Mouse (Mus musculus) myocyte (in vitro differentiated cells): ENCODE results near the gene Acbd4. TPM values are rescaled to one million over a fixed set of nuclear protein-coding genes. Genes with fewer than 3 reads are reported as not detected.

Experiments
- H3K27me3 ChIP-seq: one replicate; pipeline ENCODE4 v1.6.1; 2011; ENCODE audit not compliant: control insufficient read depth, insufficient read depth, insufficient read length
- H3K36me3 ChIP-seq: one replicate; pipeline ENCODE4 v1.6.1; 2011; ENCODE audit not compliant: control insufficient read depth, insufficient read depth
- H3K4me2 ChIP-seq: one replicate; pipeline ENCODE4 v1.6.1; 2011; ENCODE audit warnings: low read depth, control low read depth
- H3K4me3 ChIP-seq: one replicate; pipeline ENCODE4 v1.5.1; 2011; ENCODE audit warnings: mild to moderate bottlenecking, control low read depth, moderate library complexity
- H3K79me2 ChIP-seq: one replicate; pipeline ENCODE4 v1.6.1; 2011; ENCODE audit not compliant: control insufficient read depth, insufficient read depth
- H3ac ChIP-seq: one replicate; pipeline ENCODE4 v1.6.1; 2011; ENCODE audit not compliant: control insufficient read depth, insufficient read length
- CEBPB ChIP-seq: IDR thresholded peaks from 2 replicates; pipeline ENCODE4 v1.6.1; 2011; ENCODE audit warnings: mild to moderate bottlenecking, moderate library complexity; ENCODE audit not compliant: poor library complexity, insufficient read depth, severe bottlenecking
- E2F4 ChIP-seq: IDR thresholded peaks from one replicate; pipeline ENCODE4 v1.6.1; 2011; ENCODE audit warnings: mild to moderate bottlenecking, control low read depth, moderate library complexity; ENCODE audit not compliant: insufficient read depth
- MAX ChIP-seq: IDR thresholded peaks from one replicate; pipeline ENCODE4 v1.6.1; 2011; ENCODE audit warnings: low read depth, mild to moderate bottlenecking, control low read depth
- MYOD1 ChIP-seq, 3 experiments: IDR thresholded peaks; one replicate each; pipeline ENCODE4 v1.6.1; 2011; ENCODE audit warnings: control low read depth in 2 of 3, low read depth in 2 of 3, mild to moderate bottlenecking in 2 of 3, moderate library complexity in 1 of 3; ENCODE audit not compliant: insufficient read length in 2 of 3, control insufficient read depth in 1 of 3
- MYOG ChIP-seq, 3 experiments: IDR thresholded peaks; one replicate each; pipeline ENCODE4 v1.6.1; 2011; ENCODE audit warnings: control low read depth in 2 of 3, low read depth in 2 of 3, mild to moderate bottlenecking in 2 of 3; ENCODE audit not compliant: insufficient read length in 2 of 3, control insufficient read depth in 1 of 3, insufficient read depth in 1 of 3
- POLR2A ChIP-seq: IDR thresholded peaks from one replicate; pipeline ENCODE4 v1.6.1; 2011; ENCODE audit warnings: low read depth, mild to moderate bottlenecking, control low read depth, moderate library complexity; ENCODE audit not compliant: insufficient read length
- POLR2AphosphoS2 ChIP-seq: IDR thresholded peaks from one replicate; pipeline ENCODE4 v1.6.1; 2011; ENCODE audit warnings: low read depth, control low read depth; ENCODE audit not compliant: insufficient read length
- REST ChIP-seq: IDR thresholded peaks from one replicate; pipeline ENCODE4 v1.6.1; 2011; ENCODE audit warnings: mild to moderate bottlenecking, control low read depth, moderate library complexity; ENCODE audit not compliant: insufficient read depth, insufficient read length
- SRF ChIP-seq: IDR thresholded peaks from one replicate; pipeline ENCODE4 v1.6.1; 2011; ENCODE audit warnings: low read depth; ENCODE audit not compliant: control insufficient read depth, insufficient read length
- TCF12 ChIP-seq: IDR thresholded peaks from one replicate; pipeline ENCODE4 v1.6.1; 2011; ENCODE audit warnings: mild to moderate bottlenecking, control low read depth; ENCODE audit not compliant: poor library complexity, insufficient read depth, severe bottlenecking
- TCF3 ChIP-seq: IDR thresholded peaks from one replicate; pipeline ENCODE4 v1.6.1; 2011; ENCODE audit warnings: low read depth, control low read depth; ENCODE audit not compliant: insufficient read length
- USF1 ChIP-seq: IDR thresholded peaks from one replicate; pipeline ENCODE4 v1.6.1; 2011; ENCODE audit warnings: low read depth, mild to moderate bottlenecking, control low read depth, moderate library complexity
- polyA plus RNA-seq: library from polyadenylated mRNA; unstranded; fragments of >200 nt; fragmentation: generic; extraction: Trizol; gene quantifications from one replicate; pipeline ENCODE4 v1.2.1, GENCODE M21; 2012; ENCODE audit warnings: missing spikeins

The Acbd4 gene
- polyA plus RNA-seq, 1 experiment, result 55.2 TPM

DNA sequence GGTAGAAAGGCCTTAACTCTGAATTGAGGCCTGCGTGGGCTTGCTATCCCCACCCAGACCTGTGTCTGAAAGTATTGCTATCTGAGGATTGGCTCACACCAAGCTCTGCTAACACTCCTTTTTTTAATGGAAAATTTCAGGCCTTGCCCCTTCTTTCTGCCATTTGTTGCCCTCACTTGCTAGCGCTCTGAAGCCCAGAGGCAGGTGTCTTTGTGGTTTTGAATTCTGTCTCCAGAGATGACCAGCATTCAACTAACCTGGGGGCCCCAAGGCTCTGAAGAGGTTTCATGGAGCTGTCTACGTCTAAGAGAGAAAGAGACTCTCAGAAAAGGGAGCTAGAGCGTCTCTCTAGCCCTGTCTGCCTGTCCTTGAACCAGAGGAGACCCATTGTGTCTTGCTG is 33.2 kb upstream of the Acbd4 start:
- peak overlapping the region; percentile 63 for H3K4me2 ChIP-seq
- no peak overlapping the region for H3ac ChIP-seq
- no peaks in the 10 kb centered on the region for H3K27me3 ChIP-seq
- no peak overlapping the region for H3K4me3 ChIP-seq
- no peaks in the 10 kb centered on the region for H3K79me2 ChIP-seq
- TF ChIP-seq MYOD1 (IDR thresholded peaks at IDR 0.05; ENCODE audit: control insufficient read depth in 1 of 3, insufficient read length in 2 of 3, low read depth in 2 of 3), result peak in 2 of 3 experiments; percentile 9 to 59
- no peak for TF ChIP-seq TCF12
- H3K36me3 ChIP-seq, result peaks cover 58% of the 10 kb centered on the region

GRCm38 (mm10) chr11:103068884-103069283 is 32.6 kb upstream of the Acbd4 start:
- Histone ChIP-seq H3K79me2 (no peaks in the 10 kb centered on the region), H3K4me3 (no peak overlapping the region), H3ac (no peak overlapping the region), H3K27me3 (no peaks in the 10 kb centered on the region), H3K4me2 (no peak overlapping the region), H3K36me3 (peaks cover 52% of the 10 kb centered on the region)
- TF ChIP-seq POLR2AphosphoS2 (peak; percentile 51), SRF (no peak), POLR2A (peak; percentile 43)

DNA sequence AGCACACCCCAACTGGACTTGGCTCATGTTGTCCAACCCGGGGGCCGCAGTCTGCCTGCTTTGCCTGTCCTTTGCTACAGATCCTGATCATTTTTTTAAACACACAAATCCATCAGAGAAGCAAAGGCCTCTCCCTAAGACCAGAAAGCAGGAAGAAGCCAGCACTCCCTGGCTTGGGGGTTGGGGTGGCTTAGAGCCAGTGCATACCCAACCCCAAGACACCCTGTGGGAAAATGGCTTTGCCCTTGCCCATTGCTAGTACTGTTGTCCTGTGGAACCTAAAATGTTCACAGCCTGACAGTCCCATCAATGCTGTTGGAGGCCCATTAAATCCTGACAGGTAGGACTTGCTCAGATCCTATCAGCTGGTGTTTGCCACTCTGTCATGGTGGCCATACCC is 31.8 kb upstream of the Acbd4 start:
- no peak for TF ChIP-seq MYOG (IDR thresholded peaks at IDR 0.05; ENCODE audit: control insufficient read depth in 1 of 3, insufficient read depth in 1 of 3, insufficient read length in 2 of 3, low read depth in 2 of 3)
- TF ChIP-seq POLR2AphosphoS2, result peak; percentile 51
- peaks cover 44% of the 10 kb centered on the region for H3K36me3 ChIP-seq
- no peaks in the 10 kb centered on the region for H3K79me2 ChIP-seq
- H3K4me3 ChIP-seq, result no peak overlapping the region
- no peaks in the 10 kb centered on the region for H3K27me3 ChIP-seq
- no peak overlapping the region for H3ac ChIP-seq
- no peak overlapping the region for H3K4me2 ChIP-seq

- H3K4me3 ChIP-seq, result no peak overlapping the region
- H3K27me3 ChIP-seq, result no peaks in the 10 kb centered on the region
- peaks cover 42% of the 10 kb centered on the region for H3K36me3 ChIP-seq
- H3K4me2 ChIP-seq, result no peak overlapping the region
- H3ac ChIP-seq, result no peak overlapping the region
- H3K79me2 ChIP-seq, result no peaks in the 10 kb centered on the region
- TF ChIP-seq REST, result no peak
- no peak for TF ChIP-seq CEBPB
- no peak for TF ChIP-seq MAX
- no peak for TF ChIP-seq TCF3
- no peak for TF ChIP-seq TCF12
- no peak for TF ChIP-seq USF1
- no peak for TF ChIP-seq SRF
- no peak for TF ChIP-seq MYOG (IDR thresholded peaks at IDR 0.05; ENCODE audit: control insufficient read depth in 1 of 3, insufficient read depth in 1 of 3, insufficient read length in 2 of 3, low read depth in 2 of 3)
- no peak for TF ChIP-seq POLR2A
- no peak for TF ChIP-seq E2F4
- no peak for TF ChIP-seq MYOD1 (IDR thresholded peaks at IDR 0.05; ENCODE audit: control insufficient read depth in 1 of 3, insufficient read length in 2 of 3, low read depth in 2 of 3)
- no peak for TF ChIP-seq POLR2AphosphoS2
Measured at GRCm38 (mm10) chr11:103070322-103070880, 31.1 kb upstream of the Acbd4 start.

GRCm38 (mm10) chr11:103073671-103074070 is 27.8 kb upstream of the Acbd4 start:
- Histone ChIP-seq H3ac (no peak overlapping the region), H3K4me3 (no peak overlapping the region), H3K79me2 (no peaks in the 10 kb centered on the region), H3K27me3 (no peaks in the 10 kb centered on the region), H3K4me2 (no peak overlapping the region), H3K36me3 (peaks cover 48% of the 10 kb centered on the region)
- TF ChIP-seq TCF12, result no peak
- no peak for TF ChIP-seq TCF3
- TF ChIP-seq MAX, result no peak
- no peak for TF ChIP-seq MYOG (IDR thresholded peaks at IDR 0.05; ENCODE audit: control insufficient read depth in 1 of 3, insufficient read depth in 1 of 3, insufficient read length in 2 of 3, low read depth in 2 of 3)
- TF ChIP-seq POLR2A, result peak; percentile 31
- no peak for TF ChIP-seq POLR2AphosphoS2
- TF ChIP-seq SRF, result no peak
- TF ChIP-seq REST, result no peak
